Mouse (Mus musculus): ENCODE measurements around the gene Neurog3.

DNA sequence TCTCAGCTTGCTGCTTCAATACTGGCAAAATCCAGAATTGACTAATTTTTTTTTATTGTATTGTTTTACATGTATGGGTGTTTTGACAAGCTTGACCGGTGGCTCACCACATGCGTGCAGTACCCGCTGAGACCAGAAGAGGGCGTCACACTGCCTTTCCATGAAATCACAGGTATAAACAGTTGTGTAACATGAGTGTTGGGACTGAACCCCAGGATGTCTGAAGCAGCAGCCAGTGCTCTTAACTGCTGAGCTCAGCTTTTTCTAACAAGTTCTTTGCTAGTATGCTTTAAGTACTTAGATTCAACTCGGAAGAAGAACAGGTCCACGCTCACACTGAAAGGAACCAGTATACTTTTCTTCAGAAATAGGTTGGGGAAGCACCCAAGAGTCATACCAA, 5.8 kb upstream of the Neurog3 start:
- TF ChIP-seq MAX (IDR thresholded peaks at IDR 0.05; ENCODE audit: low read length) (no peak), GATA1 (IDR thresholded peaks at IDR 0.05; ENCODE audit: low read depth, low read length) (no peak), SMC3 (IDR thresholded peaks at IDR 0.05; ENCODE audit: low read depth, low read length) (no peak), JUND (IDR thresholded peaks at IDR 0.05; ENCODE audit: low read depth, low read length) (no peak)

Measured in MEL (cell line).